Mouse (Mus musculus): Measurements from ENCODE around the gene Plod2. TPM values are rescaled to one million over a fixed set of nuclear protein-coding genes. Genes with fewer than 3 reads are reported as not detected.

Gene Plod2
- 0.14 and 0.45 TPM in 2 replicates for polyA plus RNA-seq (2012)

DNA sequence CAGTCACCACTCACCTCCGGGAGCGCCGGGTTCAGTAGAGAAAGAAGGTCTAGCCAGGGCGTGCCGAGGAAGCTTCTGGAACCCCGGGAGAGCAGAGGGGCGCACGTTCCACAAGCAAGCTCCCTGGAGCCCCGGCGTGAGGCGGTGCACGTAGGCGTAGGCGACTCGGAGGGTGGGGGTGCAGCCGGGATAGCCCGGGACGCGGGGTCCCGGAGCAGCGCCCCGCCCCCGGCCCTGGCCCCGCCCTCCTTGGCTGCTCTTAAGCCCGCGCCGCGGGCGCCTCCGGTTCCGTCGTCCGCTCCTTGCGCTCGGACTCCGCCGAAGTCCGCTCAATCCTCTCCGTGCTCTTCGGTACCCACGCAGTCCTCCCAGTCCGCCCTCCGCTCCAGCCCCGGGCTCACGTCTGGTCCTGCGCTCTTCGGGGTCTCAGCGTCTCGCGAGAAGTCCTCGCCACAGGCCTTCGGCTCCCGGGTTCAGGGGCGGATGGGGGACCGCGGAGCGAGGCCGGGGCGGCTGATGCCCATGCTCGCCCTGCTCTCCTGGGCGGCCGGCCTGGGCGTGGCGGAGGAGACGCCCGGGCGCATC lies at the start of gene Plod2:
Gene Plod2 (plus strand): TSS at position 247 of the 585 bp plus-strand sequence.

Other genes starting within 250 kb of the Plod2 start
- gene 1700057G04Rik, start 232.8 kb upstream of the Plod2 start, polyA plus RNA-seq (2012) = not detected in 2 replicates
- gene Plscr4, start 84.8 kb upstream of the Plod2 start, polyA plus RNA-seq (2012) = 0.68 and 1.3 TPM in 2 replicates

Data from megakaryocyte-erythroid progenitor cell, adult 5 weeks (primary cell).